Mouse (Mus musculus): ENCODE measurements at regions not wholly inside any gene's neighbourhood (a gene's known extent, or its start where the extent isn't known, plus 50 kb on each side); places are given as distances from the start of the nearest gene placed in this dataset.

DNA sequence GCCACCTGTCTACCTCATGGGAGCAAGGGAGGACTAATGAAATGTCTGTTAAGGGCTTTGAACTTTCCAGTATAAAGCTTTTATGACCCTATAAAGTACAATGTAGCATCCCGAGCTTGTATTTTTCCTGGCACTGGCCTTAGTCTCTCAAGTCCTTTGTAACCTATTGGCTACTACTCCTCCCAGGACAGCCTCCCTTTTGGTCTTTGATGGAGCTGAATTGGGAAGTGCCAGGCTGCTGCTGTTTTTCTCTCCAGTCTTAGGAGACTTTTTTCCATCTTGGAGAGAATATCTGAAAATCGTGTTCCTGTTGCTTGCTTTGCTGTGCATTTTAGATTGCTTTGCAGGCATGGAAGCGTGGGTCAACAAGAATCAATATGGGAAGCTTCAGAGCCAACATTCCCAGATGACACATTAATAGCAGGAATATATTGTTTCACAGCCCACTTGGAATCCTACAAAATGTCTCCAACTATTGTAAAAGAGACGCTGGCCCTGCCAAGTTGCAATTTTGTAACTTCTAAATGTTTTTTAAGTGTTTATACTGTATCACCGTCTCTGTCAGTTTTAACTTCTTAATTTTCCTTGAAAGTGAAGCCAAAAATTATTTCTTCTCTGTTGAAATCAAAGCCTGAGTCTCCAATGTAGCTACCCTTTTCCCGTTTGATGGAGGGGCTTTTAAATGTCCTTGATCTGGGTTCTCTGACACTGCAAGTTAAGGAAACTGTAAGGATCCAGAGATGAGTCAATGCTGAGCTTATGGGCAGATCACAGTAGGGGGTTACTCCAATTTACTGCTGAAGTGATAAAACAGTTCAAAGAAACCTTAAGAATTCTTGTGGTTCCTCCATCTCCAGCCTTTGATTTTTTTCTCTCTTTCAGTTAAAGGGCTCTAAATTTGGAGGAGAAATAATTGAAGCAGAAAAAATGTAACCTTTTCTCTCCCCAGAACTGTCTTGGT, 603.3 kb downstream of the Ptprc start:
- DNase-seq (ENCODE audit: low read depth, low spot score): no peak

DNA sequence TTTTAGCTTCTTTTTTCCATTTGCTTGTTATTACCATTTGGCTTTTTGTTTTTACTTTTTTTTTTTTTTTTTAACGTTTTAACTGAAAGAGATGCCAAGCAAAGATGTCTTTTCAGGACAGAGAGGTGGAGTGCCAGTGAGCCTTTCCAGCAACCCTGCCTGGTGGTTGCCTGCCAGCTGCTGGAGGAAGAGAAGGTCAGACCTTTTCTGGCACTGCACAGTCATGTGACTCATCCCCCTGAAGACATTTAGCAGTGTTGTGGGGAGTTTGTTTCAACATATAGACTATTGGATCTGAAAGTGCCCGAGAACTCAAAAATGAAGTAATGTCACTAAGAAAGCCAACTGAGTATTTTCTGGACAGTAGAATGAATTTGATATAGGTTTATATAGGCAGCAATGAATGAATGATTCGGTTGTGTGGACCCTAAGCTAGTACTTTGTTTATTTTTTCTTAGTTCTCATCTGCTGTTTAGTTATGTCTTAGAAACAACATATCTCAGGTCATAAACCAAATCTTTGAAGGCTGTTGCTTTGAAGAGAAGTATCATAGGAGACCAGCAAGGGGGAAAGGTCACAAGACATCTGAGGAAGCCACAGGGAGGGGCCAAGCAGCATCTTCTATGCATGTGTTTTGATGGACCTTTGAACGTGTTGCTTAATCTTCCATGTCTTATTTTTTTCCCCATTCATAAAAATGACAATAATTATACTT, 604.2 kb downstream of the Ptprc start:
- DNase-seq (ENCODE audit: low read depth, low spot score): no peak

DNA sequence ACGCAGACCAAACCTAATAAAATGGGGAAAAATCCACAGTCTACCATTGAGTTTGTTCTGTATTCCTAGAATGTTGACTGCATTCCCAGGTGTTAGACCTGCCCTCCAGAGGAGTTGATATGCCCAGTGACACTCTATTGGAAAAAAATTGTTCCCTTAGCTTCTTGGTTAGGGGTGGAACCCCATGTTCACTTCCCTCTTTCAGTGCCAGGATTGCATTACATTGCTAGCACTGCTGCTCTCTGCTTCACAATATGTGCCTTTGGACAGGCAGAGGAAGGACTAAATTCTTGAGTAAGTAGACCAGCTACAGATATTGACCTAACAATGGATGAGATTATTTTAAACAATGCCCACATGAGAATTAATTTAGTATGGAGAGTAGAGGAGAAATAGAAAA, 607.3 kb upstream of the Nr5a2 start:
- no peak for DNase-seq (ENCODE audit: low read depth, low spot score)

DNA sequence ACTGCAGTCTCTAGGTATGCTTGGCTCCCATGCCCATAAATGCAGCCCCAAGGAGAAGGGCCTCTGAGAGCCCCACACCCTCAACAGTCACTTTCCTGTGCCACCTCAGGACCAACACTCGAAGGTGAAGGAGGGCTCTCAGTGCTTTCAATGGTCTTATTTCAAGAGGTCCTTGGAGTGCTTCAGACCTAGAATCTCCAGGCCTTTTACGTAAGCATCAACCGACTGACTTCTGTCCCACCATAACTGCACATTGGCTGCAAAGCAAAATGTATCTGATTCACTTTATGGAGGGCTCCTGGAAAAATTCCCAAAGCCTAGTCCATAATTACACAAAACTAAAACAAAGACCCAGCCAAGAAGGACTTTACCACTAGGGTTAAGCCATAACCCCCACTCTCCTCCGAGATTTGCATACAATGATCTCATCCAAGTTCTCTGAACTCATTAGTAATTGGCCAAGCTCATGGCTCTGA, 605.4 kb upstream of the Nr5a2 start:
- no peak for DNase-seq (ENCODE audit: low read depth, low spot score)

DNA sequence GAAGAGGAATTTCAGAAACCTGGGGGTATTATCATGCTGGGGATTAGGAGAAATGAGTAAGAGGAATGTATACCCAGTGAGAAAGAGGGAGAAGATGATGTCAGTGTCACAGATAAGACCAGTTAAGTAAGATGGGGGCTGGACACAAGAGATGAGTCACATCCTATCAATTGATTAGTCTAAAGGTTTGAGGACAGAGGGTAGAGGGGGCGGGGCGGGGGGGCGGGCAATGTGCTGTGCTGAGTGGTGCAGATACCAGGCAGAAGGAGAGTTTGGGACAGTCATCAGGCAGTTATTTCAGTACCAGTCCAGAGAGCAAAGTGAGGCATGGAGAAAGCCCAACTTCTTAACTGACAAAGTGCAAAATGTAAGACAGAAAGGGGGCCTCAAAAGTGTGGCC, 601.4 kb upstream of the Nr5a2 start:
- DNase-seq (ENCODE audit: low read depth, low spot score): no peak

DNA sequence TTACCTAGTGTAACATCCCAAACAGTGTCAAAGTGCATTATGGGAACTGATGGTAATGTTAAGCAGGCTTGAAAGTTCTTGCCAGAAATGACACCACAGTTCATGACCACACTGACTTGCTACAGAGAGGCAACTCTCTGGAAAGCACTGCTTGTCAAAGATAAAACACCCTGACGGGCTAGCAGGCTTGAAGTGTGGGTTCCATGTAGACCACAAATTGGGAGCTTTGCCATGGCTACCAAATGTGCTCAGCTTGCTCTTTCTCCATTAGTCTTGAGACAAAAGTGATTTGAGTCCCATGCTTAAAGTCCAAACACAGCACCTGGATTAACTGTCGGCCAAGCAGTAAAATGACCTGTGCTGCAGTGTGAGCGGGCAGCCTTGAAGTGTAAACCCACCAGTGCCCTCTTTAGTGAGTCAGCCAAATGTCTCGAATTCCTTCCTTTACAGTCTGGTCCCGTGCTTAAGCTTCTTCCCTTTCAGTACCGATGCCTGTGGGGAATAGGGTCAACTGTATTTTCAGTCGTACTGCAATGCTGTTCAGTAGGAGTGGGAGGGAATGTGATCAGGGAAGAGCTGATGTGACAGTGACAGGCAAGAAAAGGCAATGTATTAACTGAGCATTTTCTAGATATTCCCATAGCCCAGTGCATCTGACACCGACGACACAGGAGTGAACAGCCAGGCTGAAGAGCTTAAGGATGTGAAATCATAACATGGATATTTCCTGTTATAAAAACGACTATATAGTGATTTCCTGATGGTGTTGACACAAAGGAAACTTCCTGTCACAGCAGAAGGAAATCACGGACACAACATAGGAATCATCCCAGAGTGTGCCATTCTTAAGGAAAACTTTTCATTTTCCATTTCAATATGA, 600.4 kb upstream of the Nr5a2 start:
- no peak for DNase-seq (ENCODE audit: low read depth, low spot score)

DNA sequence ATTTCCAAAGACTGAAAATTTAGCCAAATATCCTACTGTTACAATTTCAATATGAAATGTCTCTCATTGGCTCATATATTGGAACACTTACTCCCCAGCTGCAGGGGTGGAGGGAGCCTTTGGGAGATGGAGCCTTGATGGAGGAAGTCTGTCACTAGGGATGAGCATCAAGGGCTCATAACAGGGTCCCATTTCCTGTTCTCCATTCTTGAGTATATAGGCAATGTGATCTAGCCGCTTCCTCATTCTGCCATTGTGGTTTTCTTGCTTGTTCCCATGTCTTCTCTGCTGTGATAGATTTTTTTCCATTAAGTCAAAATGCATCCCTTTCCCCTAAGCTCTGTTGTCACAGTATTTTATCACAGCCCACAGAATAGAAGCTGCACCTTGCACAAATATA, 589.4 kb upstream of the Nr5a2 start:
- no peak for DNase-seq (ENCODE audit: low read depth, low spot score)

DNA sequence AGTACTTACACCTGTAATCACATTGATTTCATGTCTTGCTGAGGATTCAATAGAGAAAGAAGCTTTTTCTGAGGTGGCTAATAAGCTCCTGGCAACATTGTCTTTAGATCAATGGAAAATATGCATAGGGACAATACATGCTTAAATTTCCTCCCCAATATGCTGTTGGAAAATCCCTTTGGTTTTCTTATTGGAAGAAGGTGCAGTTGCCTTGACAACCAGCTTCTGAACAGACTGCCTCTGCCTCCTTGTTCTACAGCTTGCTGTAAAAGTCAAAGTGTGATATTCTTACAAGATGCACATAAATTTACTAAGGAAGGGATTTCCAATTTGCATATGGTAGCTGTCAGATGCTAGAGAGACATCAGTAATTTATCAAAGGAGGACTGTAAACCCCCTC, 585.4 kb upstream of the Nr5a2 start:
- no peak for DNase-seq (ENCODE audit: low read depth, low spot score)

DNA sequence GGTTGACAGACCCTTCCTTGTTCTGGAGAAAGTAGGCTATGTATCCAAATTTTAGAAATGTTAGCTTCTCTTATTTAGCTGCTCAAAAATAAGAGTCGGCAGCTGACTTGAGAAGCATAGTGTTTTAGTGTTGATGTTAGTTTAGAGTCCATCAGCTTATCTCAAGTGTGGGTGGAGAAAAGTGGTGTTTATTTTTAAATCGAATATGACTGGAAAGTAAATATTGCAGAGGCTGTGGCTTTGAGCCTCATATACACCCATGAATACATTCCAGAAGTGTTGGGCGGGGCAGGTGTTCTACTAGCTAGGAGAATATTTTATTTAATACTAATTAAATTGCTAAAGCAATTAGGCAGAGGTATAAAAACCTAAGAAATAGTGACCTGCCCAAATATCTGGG, 583.6 kb upstream of the Nr5a2 start:
- no peak for DNase-seq (ENCODE audit: low read depth, low spot score)

DNA sequence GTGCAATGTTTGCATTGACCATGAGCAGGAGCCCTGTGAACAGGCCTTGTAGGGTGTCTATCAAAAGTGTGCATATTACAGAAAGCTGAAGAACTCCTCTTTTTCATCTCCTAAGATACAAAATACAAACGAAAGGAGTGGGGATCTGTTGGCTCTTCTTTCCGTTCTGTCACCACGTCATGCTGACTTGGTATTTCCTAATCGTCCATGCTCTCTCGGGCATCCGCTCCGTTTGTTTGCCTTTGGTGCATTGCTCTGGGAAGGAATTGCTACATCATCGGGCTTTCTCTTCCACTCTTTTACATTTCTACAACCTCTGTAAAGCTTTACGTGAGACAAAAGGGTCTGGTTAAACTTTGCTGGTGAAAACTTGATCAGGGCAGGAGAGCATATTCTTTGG, 581.2 kb upstream of the Nr5a2 start:
- DNase-seq (ENCODE audit: low read depth, low spot score): no peak

DNA sequence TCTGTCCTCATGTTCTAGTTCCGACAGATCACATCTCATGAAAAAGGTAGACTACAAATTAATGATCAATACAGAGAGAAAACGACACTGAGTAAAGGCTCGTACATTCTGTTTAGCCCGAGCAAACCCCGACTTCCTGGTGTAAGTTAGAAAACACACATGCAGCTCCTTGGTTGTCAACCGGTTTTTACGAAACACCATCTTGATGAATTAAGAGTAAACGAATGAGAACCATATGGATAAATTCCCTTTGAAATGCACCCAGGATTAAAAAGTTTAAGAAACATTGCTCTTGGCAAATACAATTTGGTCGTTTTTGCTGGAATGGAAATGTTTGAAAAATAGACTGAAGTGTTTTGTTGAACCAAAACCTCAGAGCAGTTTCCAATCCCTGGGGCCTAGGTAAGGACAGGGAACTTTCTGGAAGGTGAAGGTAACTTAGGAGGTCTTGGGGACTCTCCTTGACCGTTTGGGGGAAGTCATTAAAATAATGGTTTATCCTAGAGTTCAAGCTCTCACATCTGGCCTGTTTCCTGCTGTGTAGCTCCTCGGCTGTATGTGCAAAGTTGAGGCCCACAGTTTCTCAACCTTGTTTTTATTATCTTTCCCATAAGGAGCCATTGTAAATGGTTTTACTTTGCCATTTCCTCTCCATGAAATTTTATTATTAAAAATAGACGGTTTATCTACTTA, 579.3 kb upstream of the Nr5a2 start:
- DNase-seq (ENCODE audit: low read depth, low spot score): no peak

DNA sequence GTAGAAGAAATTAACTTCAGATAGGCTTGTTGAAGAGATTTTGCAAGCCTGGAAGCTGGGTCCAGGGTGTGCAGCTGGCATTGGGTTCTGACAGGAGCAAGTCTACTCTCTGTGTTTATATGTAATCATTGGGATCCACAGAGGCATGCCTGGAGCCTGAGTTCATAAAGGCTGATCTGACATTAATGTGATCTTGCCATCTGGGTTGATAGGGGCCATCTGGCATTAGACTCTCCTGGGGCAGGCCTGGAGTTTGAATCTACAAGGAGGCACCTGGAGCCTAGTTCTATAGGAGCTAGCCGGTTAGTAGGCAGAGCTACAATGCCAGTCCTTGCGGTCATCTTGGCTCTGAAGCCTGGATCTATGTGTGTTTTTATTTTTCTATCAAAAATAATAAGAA, 554.5 kb upstream of the Nr5a2 start:
- DNase-seq (ENCODE audit: low read depth, low spot score): no peak

DNA sequence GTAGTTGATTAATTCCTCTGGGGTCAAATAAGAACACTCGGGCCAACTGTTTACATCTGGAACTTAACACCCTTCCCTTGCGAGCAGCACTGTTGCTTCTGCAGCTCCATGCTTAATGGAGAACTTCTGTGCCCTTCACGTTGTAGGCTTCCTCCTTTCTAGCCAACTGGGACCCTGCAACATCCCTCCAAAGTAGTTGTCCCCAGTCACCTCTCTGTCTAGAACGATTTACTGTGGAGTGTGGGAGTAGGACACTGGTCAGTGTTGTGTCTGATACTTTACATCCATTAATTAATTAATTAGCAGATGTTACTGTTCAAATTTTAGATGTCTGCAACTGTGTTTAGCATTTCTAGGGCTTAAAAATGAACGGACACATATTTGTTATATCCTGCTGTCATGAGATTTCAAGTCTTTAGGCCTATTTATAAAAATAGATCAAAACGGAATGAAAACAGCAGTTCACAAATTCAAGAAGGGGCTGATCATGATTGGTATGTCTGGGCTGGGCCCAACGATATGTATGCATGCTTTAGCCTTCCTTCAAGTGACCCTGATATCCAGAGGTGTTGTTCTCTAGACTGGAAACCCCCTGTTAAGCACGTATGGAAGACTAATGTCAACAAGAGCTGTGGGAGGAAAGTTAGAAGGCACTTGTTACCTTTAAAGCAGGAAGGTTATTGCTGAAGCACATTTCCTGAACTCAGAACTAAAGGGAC, 543.6 kb upstream of the Nr5a2 start:
- no peak for DNase-seq (ENCODE audit: low read depth, low spot score)

DNA sequence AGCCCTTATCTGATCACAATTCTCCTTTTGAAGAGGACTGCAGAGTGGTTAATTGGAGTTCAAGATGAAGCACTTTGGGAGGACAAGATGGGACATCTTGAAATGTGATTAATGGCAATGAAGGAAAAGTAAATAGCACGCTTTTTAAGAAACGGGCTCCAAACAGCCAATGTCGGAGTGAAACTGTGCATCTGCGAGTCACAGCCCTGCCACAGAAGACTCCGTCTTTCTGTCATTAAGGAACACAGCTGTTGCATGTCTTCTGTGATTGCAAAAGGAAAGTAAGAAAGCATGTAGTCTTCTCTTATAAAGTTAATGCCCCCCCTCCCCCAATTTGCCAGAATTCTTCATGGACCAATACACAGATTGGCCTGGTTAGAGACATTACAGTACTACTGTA, 528.0 kb upstream of the Nr5a2 start:
- DNase-seq (ENCODE audit: low read depth, low spot score): no peak

DNA sequence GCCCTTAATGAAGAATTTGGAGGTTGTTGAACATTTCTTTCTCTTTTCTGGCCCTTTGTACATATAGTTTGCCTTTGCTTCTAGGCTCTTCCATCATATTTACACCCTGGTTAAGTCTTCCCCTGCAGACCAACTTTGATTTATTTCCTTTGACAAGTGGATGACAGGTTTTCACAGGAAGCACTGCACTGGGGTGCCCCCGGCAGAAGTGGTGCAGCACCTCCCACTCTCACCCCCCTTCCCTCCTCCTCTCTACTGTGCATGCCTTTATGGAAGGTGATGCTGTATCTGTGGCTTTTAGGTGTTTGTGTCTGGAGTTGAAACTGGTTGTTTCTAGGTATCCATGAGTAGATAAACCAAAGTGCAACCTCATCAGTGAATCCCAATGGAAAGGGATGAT, 518.2 kb upstream of the Nr5a2 start:
- DNase-seq (ENCODE audit: low read depth, low spot score): no peak

DNA sequence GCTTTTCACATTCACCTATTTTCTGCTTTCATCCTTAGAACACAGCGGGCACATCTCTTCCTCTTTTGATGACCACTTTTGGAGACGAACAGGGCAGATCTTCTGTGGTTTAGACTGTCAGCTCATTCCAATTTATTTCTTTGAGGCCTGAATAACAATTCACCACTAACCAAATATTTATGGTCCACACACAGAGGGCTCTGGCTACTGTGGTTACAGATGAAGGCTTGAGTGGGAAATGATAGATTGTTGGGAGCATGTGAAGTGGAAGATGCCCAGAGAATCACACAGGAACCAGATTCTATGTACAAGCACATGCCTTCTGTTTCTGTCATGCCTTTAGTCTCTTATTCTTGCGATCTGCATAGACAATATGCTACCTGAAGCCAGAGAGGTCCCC, 517.0 kb upstream of the Nr5a2 start:
- no peak for DNase-seq (ENCODE audit: low read depth, low spot score)

DNA sequence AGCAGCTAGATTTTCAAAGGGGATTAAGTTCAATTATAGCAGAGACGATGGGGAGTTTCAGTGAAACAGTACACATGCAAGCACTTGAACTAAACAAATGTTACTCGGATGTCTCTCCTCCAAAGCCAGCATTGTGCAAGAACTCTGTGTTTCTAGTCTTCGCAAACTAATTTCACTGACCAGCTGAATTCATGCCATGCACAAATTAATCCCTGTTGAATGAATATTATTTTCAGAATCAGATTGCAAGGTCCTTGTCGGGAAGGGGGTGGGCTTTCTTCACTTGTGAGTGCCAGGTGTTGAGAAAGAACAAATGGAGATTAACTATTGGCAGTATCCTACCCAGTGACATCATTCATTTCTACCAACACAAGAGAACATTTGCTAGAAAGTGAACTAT, 514.6 kb upstream of the Nr5a2 start:
- no peak for DNase-seq (ENCODE audit: low read depth, low spot score)

DNA sequence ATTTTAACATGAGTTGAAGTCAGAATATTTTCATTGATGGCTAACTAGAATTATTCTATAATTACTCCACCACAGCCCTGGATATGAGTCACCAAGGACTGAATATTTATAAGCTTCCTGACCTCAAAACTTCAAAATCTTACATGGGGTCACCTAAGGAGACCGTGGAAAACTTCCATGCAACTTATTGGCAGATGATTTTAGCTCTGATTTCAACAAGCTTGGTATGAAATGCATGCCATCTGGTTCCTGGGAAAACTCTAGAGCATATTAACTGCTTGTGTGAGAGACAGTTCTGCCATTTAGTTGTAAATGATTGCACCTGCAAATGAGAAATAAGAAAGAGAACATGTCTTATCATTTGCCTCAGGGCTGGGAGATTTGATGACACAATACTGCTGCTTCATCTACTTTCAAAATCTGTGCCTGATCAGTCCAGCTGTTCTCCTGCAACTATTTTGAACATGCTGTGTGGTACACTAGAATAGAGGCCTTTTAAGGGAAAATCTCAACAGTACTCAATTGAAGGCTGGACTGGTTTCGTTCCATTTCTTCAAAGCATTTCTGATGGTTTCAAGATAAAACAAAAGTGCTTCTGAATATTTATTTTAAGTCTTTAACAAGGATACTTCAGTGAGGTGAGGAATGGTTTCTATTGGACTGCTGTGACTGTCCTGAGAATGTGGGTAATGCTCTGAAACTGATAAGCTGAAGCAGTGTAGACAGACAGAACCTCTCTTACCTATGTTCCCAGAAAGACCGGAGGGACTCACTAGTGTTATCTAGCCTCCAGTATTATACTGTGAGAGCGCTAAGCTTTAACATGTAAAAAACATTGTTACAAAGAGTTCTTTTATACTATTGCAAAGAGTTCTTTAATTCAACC, 513.8 kb upstream of the Nr5a2 start:
- DNase-seq (ENCODE audit: low read depth, low spot score): no peak

DNA sequence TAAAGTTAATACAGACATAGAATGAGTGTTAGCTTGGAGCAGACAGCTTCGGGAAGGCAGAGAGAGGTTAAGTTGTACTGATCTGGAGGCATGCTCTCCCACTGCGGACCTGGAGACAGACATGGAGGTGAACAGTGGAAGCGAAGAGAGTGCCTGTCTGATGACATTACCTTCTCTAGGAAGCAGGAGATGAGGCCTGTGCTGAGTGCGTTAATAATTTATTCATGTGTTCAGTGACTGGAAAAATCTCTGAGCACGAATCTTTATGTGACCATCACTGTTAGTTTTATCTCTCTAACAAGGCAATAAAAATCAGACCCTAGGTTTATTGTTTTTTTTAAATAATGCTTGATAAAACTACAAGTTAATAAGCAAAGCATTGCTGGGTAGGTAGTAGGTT, 504.7 kb upstream of the Nr5a2 start:
- no peak for DNase-seq (ENCODE audit: low read depth, low spot score)

DNA sequence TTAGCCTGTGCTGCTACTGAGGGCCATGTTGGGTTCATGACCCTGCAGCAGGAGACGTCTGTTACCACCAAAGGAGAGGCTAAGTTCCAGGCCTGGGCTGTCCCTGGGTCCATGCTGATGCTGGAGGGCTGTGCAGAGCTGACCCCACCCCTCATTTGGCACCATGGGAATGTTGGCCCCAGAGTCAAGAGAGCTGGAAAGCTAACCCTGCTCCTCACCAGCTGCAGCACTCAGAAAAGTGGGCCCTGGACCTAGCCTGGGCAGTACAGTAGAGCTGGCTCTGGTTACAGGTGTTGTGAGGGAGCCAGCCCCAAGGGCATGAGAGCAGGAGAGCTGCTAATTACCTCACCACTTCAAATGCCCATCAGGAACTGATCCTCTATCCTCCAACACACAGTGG, 500.9 kb upstream of the Nr5a2 start:
- no peak for DNase-seq (ENCODE audit: low read depth, low spot score)
